Mouse (Mus musculus) spleen, adult 18-20 months (tissue): ENCODE measurements around the gene Fbln1.

Experiments used
- DNase-seq, 2 experiments: peaks; one replicate each; pipeline ENCODE4 v3.0.0; 2022; ENCODE audit warnings: mixed read lengths in 2 of 2

The Fbln1 gene

GRCm38 (mm10) chr15:85240086-85240485, 34.3 kb downstream of the Fbln1 start:
- no peak for DNase-seq

GRCm38 (mm10) chr15:85241856-85242255, 36.1 kb downstream of the Fbln1 start:
- no peak for DNase-seq

- no peak for DNase-seq
Measured at GRCm38 (mm10) chr15:85244414-85245161, 38.8 kb downstream of the Fbln1 start.

GRCm38 (mm10) chr15:85245241-85246010, 39.7 kb downstream of the Fbln1 start:
- no peak for DNase-seq

- DNase-seq, result no peak
Measured at GRCm38 (mm10) chr15:85246016-85246415, 40.3 kb downstream of the Fbln1 start.

- no peak for DNase-seq
Measured at GRCm38 (mm10) chr15:85246936-85247335, 41.2 kb downstream of the Fbln1 start.

GRCm38 (mm10) chr15:85248311-85248710, 42.6 kb downstream of the Fbln1 start:
- DNase-seq, result no peak

GRCm38 (mm10) chr15:85249252-85249651, 43.5 kb downstream of the Fbln1 start:
- no peak for DNase-seq

GRCm38 (mm10) chr15:85250436-85250835, 44.7 kb downstream of the Fbln1 start:
- no peak for DNase-seq

GRCm38 (mm10) chr15:85252476-85252875, 46.7 kb downstream of the Fbln1 start:
- no peak for DNase-seq

GRCm38 (mm10) chr15:85257775-85258429, 52.2 kb downstream of the Fbln1 start:
- peak in 1 of 2 experiments; percentile 47 for DNase-seq

- no peak for DNase-seq
Measured at GRCm38 (mm10) chr15:85262805-85263204, 57.1 kb downstream of the Fbln1 start.

GRCm38 (mm10) chr15:85266729-85267434, 61.1 kb downstream of the Fbln1 start:
- peak; percentile 15 to 64 for DNase-seq

GRCm38 (mm10) chr15:85267891-85268290, 62.1 kb downstream of the Fbln1 start:
- DNase-seq, result no peak

- no peak for DNase-seq
Measured at GRCm38 (mm10) chr15:85272988-85273387, 67.2 kb downstream of the Fbln1 start.

GRCm38 (mm10) chr15:85277221-85277620, 71.5 kb downstream of the Fbln1 start:
- DNase-seq, result no peak

GRCm38 (mm10) chr15:85278986-85279385, 73.2 kb downstream of the Fbln1 start:
- no peak for DNase-seq

GRCm38 (mm10) chr15:85282021-85282420, 76.3 kb downstream of the Fbln1 start:
- DNase-seq, result no peak

- DNase-seq, result no peak
Measured at GRCm38 (mm10) chr15:85284651-85285050, 78.9 kb downstream of the Fbln1 start.

GRCm38 (mm10) chr15:85294632-85295031, 88.9 kb downstream of the Fbln1 start:
- DNase-seq, result no peak

GRCm38 (mm10) chr15:85295544-85295943, 89.8 kb downstream of the Fbln1 start:
- no peak for DNase-seq

- DNase-seq, result no peak
Measured at GRCm38 (mm10) chr15:85295977-85296376, 90.2 kb downstream of the Fbln1 start.

GRCm38 (mm10) chr15:85296538-85296937, 90.8 kb downstream of the Fbln1 start:
- DNase-seq, result no peak
